Mouse (Mus musculus) right cerebral cortex, adult 18-20 months (tissue): ENCODE measurements at regions not wholly inside any gene's neighbourhood (a gene's known extent, or its start where the extent isn't known, plus 50 kb on each side); places are given as distances from the start of the nearest gene placed in this dataset.
A peak's percentile ranks its signal among the peaks of the same experiment; 100 is the strongest.

Experiments
- DNase-seq: peaks from one replicate; pipeline ENCODE4 v3.0.0; 2022; ENCODE audit warnings: mixed read lengths

GRCm38 (mm10) chr16:93533205-93533604 lies 70.7 kb downstream of the Setd4 start:
- no peak for DNase-seq

- DNase-seq, result no peak
These were observed 71.9 kb downstream of the Setd4 start for GRCm38 (mm10) chr16:93531937-93532336.

- DNase-seq, result no peak
These were observed 81.4 kb downstream of the Setd4 start for GRCm38 (mm10) chr16:93522485-93522884.

- DNase-seq, result no peak
These were observed 83.4 kb downstream of the Setd4 start for GRCm38 (mm10) chr16:93520481-93520880.

- DNase-seq, result no peak
These were observed 85.2 kb downstream of the Setd4 start for GRCm38 (mm10) chr16:93518620-93519019.

- no peak for DNase-seq
These were observed 87.1 kb downstream of the Setd4 start for GRCm38 (mm10) chr16:93516793-93517192.

- no peak for DNase-seq
These were observed 88.4 kb downstream of the Setd4 start for GRCm38 (mm10) chr16:93515456-93515941.

- DNase-seq, result no peak
These were observed 90.2 kb downstream of the Setd4 start for GRCm38 (mm10) chr16:93513616-93514041.

- no peak for DNase-seq
These were observed 91.9 kb downstream of the Setd4 start for GRCm38 (mm10) chr16:93511988-93512387.

- no peak for DNase-seq
These were observed 92.3 kb downstream of the Setd4 start for GRCm38 (mm10) chr16:93511517-93511916.

- no peak for DNase-seq
These were observed 105.1 kb downstream of the Setd4 start for GRCm38 (mm10) chr16:93498800-93499199.

GRCm38 (mm10) chr16:93493337-93494002 lies 110.4 kb downstream of the Setd4 start:
- DNase-seq, result no peak

GRCm38 (mm10) chr16:93486646-93487550 lies 117.0 kb downstream of the Setd4 start:
- DNase-seq, result peak; percentile 62

- DNase-seq, result no peak
These were observed 133.9 kb downstream of the Setd4 start for GRCm38 (mm10) chr16:93469957-93470356.

GRCm38 (mm10) chr16:93465741-93466140 lies 138.1 kb downstream of the Setd4 start:
- DNase-seq, result no peak

GRCm38 (mm10) chr16:93464898-93465297 lies 139.0 kb downstream of the Setd4 start:
- DNase-seq, result no peak

GRCm38 (mm10) chr16:93463405-93463804 lies 140.5 kb downstream of the Setd4 start:
- DNase-seq, result no peak

- no peak for DNase-seq
These were observed 141.6 kb downstream of the Setd4 start for GRCm38 (mm10) chr16:93462286-93462610.

- no peak for DNase-seq
These were observed 142.2 kb downstream of the Setd4 start for GRCm38 (mm10) chr16:93461406-93462285.

GRCm38 (mm10) chr16:93459497-93460240 lies 144.2 kb downstream of the Setd4 start:
- DNase-seq, result no peak

- no peak for DNase-seq
These were observed 145.0 kb downstream of the Setd4 start for GRCm38 (mm10) chr16:93458598-93459496.
